26 mouse cellular contexts compared by ENCODE assay signal in genomic region chr6:95875463-95875862, GRCm38 (mm10).
"Had no signal": no experiment of that assay in that cellular context is flagged by ENCODE, and none has a peak within 500 bp of the region (broad histone marks: within the 10 kb centered on the region; RNA-seq: fewer than 3 reads in every experiment).

No protein-coding gene starts in this region.

- H3K4me1 ChIP-seq: heart, embryonic 13.5 days; heart, embryonic 15.5 days; hindbrain, embryonic 13.5 days; hindbrain, embryonic 15.5 days; kidney, embryonic 15.5 days; limb, embryonic 12.5 days; liver, embryonic 13.5 days had no signal

- H3K4me3 ChIP-seq: gastrocnemius, adult 2 months; heart, adult 2 months; heart, embryonic 13.5 days; heart, embryonic 15.5 days; hindbrain, embryonic 13.5 days; hindbrain, embryonic 15.5 days; kidney, embryonic 15.5 days; left cerebral cortex, adult 2 months; limb, embryonic 10.5 days; limb, embryonic 12.5 days; liver, embryonic 13.5 days had no signal

- H3K27ac ChIP-seq: gastrocnemius, adult 2 months; heart, adult 2 months; heart, embryonic 13.5 days; heart, embryonic 15.5 days; hindbrain, embryonic 13.5 days; hindbrain, embryonic 15.5 days; hindbrain, postnatal 0 days; kidney, embryonic 15.5 days; kidney, postnatal 0 days; left cerebral cortex, adult 2 months; limb, embryonic 10.5 days; limb, embryonic 12.5 days; liver, embryonic 13.5 days had no signal

- H3K9ac ChIP-seq: heart, embryonic 13.5 days; heart, embryonic 15.5 days; hindbrain, embryonic 13.5 days; hindbrain, embryonic 15.5 days; kidney, embryonic 15.5 days; limb, embryonic 12.5 days; liver, embryonic 13.5 days had no signal

- H3K4me2 ChIP-seq: heart, embryonic 11.5 days; heart, embryonic 13.5 days; heart, embryonic 15.5 days; hindbrain, embryonic 13.5 days; hindbrain, embryonic 15.5 days; kidney, embryonic 15.5 days; limb, embryonic 12.5 days; liver, embryonic 11.5 days; liver, embryonic 13.5 days had no signal

- H3K36me3 ChIP-seq: heart, embryonic 13.5 days; heart, embryonic 15.5 days; hindbrain, embryonic 13.5 days; hindbrain, embryonic 15.5 days; kidney, embryonic 15.5 days; limb, embryonic 10.5 days; limb, embryonic 12.5 days; liver, embryonic 13.5 days had no signal

- H3K9me3 ChIP-seq: heart, embryonic 13.5 days; heart, embryonic 15.5 days; hindbrain, embryonic 13.5 days; hindbrain, embryonic 15.5 days; kidney, embryonic 15.5 days; limb, embryonic 10.5 days; limb, embryonic 12.5 days; liver, embryonic 13.5 days had no signal

- ATAC-seq: hindbrain, postnatal 0 days; intestine, embryonic 16.5 days had no signal

- H3K27me3 ChIP-seq: heart, embryonic 13.5 days; heart, embryonic 15.5 days; hindbrain, embryonic 13.5 days; hindbrain, embryonic 15.5 days; kidney, embryonic 15.5 days; limb, embryonic 12.5 days; liver, embryonic 13.5 days had no signal

- DNase-seq: gastrocnemius, adult 2 months; gastrocnemius, postnatal 10 days; gastrocnemius, postnatal 25 days; heart, adult 11 months; heart, adult 2 months; heart, postnatal 14 days; heart, postnatal 36 days; kidney, adult 11 months; kidney, adult 2 months; kidney, adult 9 months; kidney, postnatal 14 days; liver; liver, embryonic 13.5 days had no signal
